Mouse (Mus musculus) megakaryocyte, embryonic 14.5 days (primary cell): ENCODE data around the gene Fpgs.

Source experiments
- FLI1 ChIP-seq: IDR thresholded peaks from 2 replicates; pipeline ENCODE4 v1.6.1; 2012; ENCODE audit warnings: low read length, inconsistent platforms, mixed read lengths
- GATA1 ChIP-seq: IDR thresholded peaks from 3 replicates; pipeline ENCODE4 v1.6.1; 2012; ENCODE audit warnings: mixed read lengths, low read length, inconsistent platforms, borderline replicate concordance

- TF ChIP-seq GATA1 = no peak
- no peak for TF ChIP-seq FLI1
These were observed 16.8 kb upstream of the Fpgs start, which contains the start of gene Sh2d3c for GRCm38 (mm10) chr2:32720681-32721229.
